Mouse (Mus musculus) midbrain, embryonic 15.5 days (tissue): ENCODE measurements at regions not wholly inside any gene's neighbourhood (a gene's known extent, or its start where the extent isn't known, plus 50 kb on each side); places are given as distances from the start of the nearest gene placed in this dataset.

ENCODE experiments used
- ATAC-seq: fragments of 200-750 bp; cut with Nextera tagmentation; replicated peaks from 2 replicates; pipeline ENCODE4 v1.8.0; 2017; ENCODE audit warnings: moderate TSS enrichment
- H3K27ac ChIP-seq: fragments of 300-500 bp; sonication (generic); 2 replicates; pipeline ENCODE4 v1.5.1; 2015; ENCODE audit warnings: mild to moderate bottlenecking, inconsistent platforms
- H3K27me3 ChIP-seq: fragments of 300-500 bp; sonication (generic); replicated peaks from 2 replicates; pipeline ENCODE4 v1.6.1; 2015; ENCODE audit warnings: inconsistent platforms
- H3K36me3 ChIP-seq: fragments of 300-500 bp; sonication (generic); replicated peaks from 2 replicates; pipeline ENCODE4 v1.6.1; 2015; ENCODE audit warnings: inconsistent platforms
- H3K4me1 ChIP-seq: fragments of 300-500 bp; sonication (generic); 2 replicates; pipeline ENCODE4 v1.6.1; 2015; ENCODE audit warnings: inconsistent platforms
- H3K4me2 ChIP-seq: fragments of 300-500 bp; sonication (generic); 2 replicates; pipeline ENCODE4 v1.6.1; 2015; ENCODE audit warnings: inconsistent platforms, mild to moderate bottlenecking, moderate library complexity
- H3K4me3 ChIP-seq: fragments of 300-500 bp; sonication (generic); 2 replicates; pipeline ENCODE4 v1.5.1; 2015; ENCODE audit warnings: mild to moderate bottlenecking, inconsistent platforms
- H3K9ac ChIP-seq: fragments of 300-500 bp; sonication (generic); 2 replicates; pipeline ENCODE4 v1.6.1; 2015; ENCODE audit warnings: mild to moderate bottlenecking, inconsistent platforms
- H3K9me3 ChIP-seq: fragments of 300-500 bp; sonication (generic); 2 replicates; pipeline ENCODE4 v1.6.1; 2016; ENCODE audit warnings: inconsistent platforms
- WGBS: fragments of 180-500 bp; shearing (Covaris S2); methylation state at CpG from one replicate; pipeline ENCODE4 v1.1.7; 2015; ENCODE audit warnings: mixed read lengths; 5-methylcytosine and 5-hydroxymethylcytosine counted together

DNA sequence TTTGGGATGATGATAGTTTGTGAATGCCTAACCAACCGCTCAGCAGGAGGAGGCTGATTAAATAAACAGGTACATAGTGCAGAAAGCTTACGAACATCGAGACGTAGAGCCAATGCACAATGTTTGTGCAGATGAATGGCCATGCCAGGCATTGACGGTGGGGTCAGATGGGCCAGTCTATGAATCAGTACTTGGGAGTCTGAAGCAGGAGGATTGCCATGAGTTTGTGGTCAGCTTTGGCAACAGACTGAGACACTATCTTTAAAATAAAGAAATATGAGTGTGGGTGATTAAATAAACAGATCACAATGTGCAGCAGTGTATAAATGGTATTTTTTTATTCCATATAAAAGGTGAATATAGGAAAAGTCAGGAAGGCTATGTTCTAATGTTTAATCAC is 90.4 kb upstream of the Zfp366 start:
- Histone ChIP-seq H3K36me3 (no peaks in the 10 kb centered on the region), H3K4me3 (no peak overlapping the region), H3K27me3 (no peaks in the 10 kb centered on the region), H3K27ac (no peak overlapping the region), H3K9me3 (no peaks in the 10 kb centered on the region), H3K4me2 (no peak overlapping the region), H3K4me1 (peaks cover 21% of the 10 kb centered on the region), H3K9ac (no peak overlapping the region)
- no peak for ATAC-seq
- 79% methylated on average over 5 of the region's 5 CpGs for WGBS

GRCm38 (mm10) chr13:99093269-99093668 is 91.4 kb upstream of the Zfp366 start:
- Histone ChIP-seq H3K27me3 (no peaks in the 10 kb centered on the region), H3K4me2 (peak overlapping the region; percentile 15), H3K9me3 (no peaks in the 10 kb centered on the region), H3K4me1 (peaks cover 21% of the 10 kb centered on the region), H3K36me3 (no peaks in the 10 kb centered on the region), H3K4me3 (no peak overlapping the region), H3K27ac (peak overlapping the region; percentile 71), H3K9ac (no peak overlapping the region)
- WGBS, result 9% methylated on average over 9 of the region's 9 CpGs
- ATAC-seq, result peak; percentile 96

GRCm38 (mm10) chr13:99092279-99092930 is 92.2 kb upstream of the Zfp366 start:
- Histone ChIP-seq H3K4me2 (no peak overlapping the region), H3K27ac (no peak overlapping the region), H3K4me3 (no peak overlapping the region), H3K27me3 (no peaks in the 10 kb centered on the region), H3K4me1 (peaks cover 21% of the 10 kb centered on the region), H3K36me3 (no peaks in the 10 kb centered on the region), H3K9ac (no peak overlapping the region), H3K9me3 (no peaks in the 10 kb centered on the region)
- ATAC-seq, result no peak; the same call in 1 of the 2 replicates
- 25% methylated on average over 14 of the region's 14 CpGs for WGBS

DNA sequence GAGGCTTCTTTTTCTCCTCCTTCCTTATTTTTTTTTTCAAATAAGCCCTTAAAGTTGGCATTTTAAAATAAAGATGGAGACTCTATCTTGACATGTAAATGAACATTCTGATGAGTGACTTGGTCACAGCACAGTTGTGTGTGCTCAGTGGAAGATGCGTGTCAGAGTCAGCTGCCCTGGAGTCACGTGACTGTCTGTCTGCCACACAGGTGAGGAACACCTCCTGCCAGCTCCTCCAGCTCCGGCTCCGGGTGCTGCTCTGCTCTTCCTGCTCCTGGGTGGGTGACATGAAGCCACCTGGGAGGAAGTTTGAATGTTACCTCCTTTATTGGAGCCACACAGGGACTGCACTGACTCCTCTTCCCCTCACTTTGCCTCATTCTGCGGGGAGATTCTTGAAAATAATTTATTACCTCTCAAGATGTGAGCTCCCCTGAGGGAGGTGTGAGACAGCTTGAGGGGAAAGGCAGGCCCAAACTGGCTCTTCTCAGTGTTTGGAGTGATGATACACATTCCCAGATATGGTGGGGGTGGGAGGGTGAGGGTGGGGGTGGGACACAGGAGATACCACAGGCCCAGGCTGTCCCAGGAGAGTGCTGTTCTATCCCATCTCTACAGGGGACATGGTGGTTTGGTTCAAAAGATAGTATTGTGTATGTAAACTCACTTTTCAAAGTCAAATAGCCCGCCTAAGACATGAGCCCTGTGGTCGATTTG is 92.9 kb upstream of the Zfp366 start:
- H3K4me3 ChIP-seq, result no peak overlapping the region

DNA sequence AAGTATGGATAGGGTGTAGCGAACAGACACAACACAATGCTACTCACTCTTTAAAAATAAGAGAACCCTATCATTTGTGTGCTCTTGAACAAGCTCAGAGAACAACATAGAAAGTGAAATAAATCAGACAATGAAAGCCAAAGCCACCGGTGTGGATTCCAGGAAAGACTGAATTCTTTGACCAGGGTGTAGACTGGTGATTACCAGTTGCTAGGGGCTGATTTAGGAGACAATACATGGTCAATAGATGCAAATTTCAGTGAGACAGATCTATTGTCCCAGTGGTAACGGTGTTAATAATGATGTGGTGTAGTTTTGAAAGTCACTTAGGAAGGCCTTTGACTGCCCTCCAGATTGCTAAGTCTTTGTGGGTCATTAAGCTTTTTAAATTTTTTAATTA is 94.3 kb upstream of the Zfp366 start:
- 43% methylated on average over 3 of the region's 3 CpGs for WGBS
- H3K36me3 ChIP-seq, result no peaks in the 10 kb centered on the region
- no peak for ATAC-seq

More for the DNA sequence above, 92.9 kb upstream of the Zfp366 start:
- Histone ChIP-seq H3K9ac (no peak overlapping the region), H3K9me3 (no peaks in the 10 kb centered on the region), H3K4me1 (peaks cover 21% of the 10 kb centered on the region), H3K36me3 (no peaks in the 10 kb centered on the region), H3K4me2 (no peak overlapping the region), H3K27ac (no peak overlapping the region), H3K27me3 (no peaks in the 10 kb centered on the region)
- 70% methylated on average over 7 of the region's 7 CpGs for WGBS
- no peak for ATAC-seq

GRCm38 (mm10) chr13:99088285-99088684 is 96.3 kb upstream of the Zfp366 start:
- H3K27ac ChIP-seq, result no peak overlapping the region
- no peaks in the 10 kb centered on the region for H3K9me3 ChIP-seq
- no peaks in the 10 kb centered on the region for H3K27me3 ChIP-seq
- H3K9ac ChIP-seq, result no peak overlapping the region
- 87% methylated on average over 4 of the region's 4 CpGs for WGBS
- ATAC-seq, result no peak
- H3K4me3 ChIP-seq, result no peak overlapping the region
- H3K36me3 ChIP-seq, result no peaks in the 10 kb centered on the region
- H3K4me2 ChIP-seq, result no peak overlapping the region
- H3K4me1 ChIP-seq, result peaks cover 12% of the 10 kb centered on the region

More for the DNA sequence above, 94.3 kb upstream of the Zfp366 start:
- Histone ChIP-seq H3K27me3 (no peaks in the 10 kb centered on the region), H3K27ac (no peak overlapping the region), H3K4me1 (peaks cover 21% of the 10 kb centered on the region), H3K4me3 (no peak overlapping the region), H3K4me2 (no peak overlapping the region), H3K9me3 (no peaks in the 10 kb centered on the region), H3K9ac (no peak overlapping the region)

DNA sequence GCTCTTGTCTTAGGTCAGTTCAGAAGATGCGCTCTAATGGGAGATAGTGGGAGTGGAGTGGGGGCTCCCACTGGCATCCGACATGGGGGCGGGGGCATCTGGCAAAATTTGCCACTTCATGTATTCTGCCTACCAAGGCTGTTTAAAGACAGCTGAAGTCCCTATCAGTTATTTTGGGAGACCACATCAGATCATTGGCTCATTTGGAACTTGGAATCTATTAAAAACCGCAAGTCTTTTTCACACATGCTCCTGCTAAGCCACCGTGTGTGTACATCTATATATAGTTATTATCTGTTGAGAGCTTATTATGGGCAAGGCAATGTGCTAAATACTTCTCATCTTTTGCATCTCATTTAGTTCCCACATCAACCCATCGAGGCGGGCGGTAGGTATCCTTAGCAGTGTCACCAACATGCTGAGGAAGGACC is 95.0 kb upstream of the 1700024P04Rik start:
- H3K36me3 ChIP-seq, result no peaks in the 10 kb centered on the region
- H3K4me1 ChIP-seq, result no peaks in the 10 kb centered on the region
- H3K27me3 ChIP-seq, result no peaks in the 10 kb centered on the region
- no peak overlapping the region for H3K27ac ChIP-seq
- no peaks in the 10 kb centered on the region for H3K9me3 ChIP-seq
- ATAC-seq, result no peak
- no peak overlapping the region for H3K9ac ChIP-seq
- 94% methylated on average over 8 of the region's 8 CpGs for WGBS
- no peak overlapping the region for H3K4me2 ChIP-seq
- H3K4me3 ChIP-seq, result no peak overlapping the region

- H3K9me3 ChIP-seq, result no peaks in the 10 kb centered on the region
- H3K9ac ChIP-seq, result no peak overlapping the region
- no peak overlapping the region for H3K27ac ChIP-seq
- no peaks in the 10 kb centered on the region for H3K4me1 ChIP-seq
- 84% methylated on average over 10 of the region's 10 CpGs for WGBS
- H3K27me3 ChIP-seq, result no peaks in the 10 kb centered on the region
- no peak for ATAC-seq
- no peaks in the 10 kb centered on the region for H3K36me3 ChIP-seq
- H3K4me3 ChIP-seq, result no peak overlapping the region
- no peak overlapping the region for H3K4me2 ChIP-seq
These were observed 94.3 kb upstream of the 1700024P04Rik start for GRCm38 (mm10) chr13:99078643-99079042.

DNA sequence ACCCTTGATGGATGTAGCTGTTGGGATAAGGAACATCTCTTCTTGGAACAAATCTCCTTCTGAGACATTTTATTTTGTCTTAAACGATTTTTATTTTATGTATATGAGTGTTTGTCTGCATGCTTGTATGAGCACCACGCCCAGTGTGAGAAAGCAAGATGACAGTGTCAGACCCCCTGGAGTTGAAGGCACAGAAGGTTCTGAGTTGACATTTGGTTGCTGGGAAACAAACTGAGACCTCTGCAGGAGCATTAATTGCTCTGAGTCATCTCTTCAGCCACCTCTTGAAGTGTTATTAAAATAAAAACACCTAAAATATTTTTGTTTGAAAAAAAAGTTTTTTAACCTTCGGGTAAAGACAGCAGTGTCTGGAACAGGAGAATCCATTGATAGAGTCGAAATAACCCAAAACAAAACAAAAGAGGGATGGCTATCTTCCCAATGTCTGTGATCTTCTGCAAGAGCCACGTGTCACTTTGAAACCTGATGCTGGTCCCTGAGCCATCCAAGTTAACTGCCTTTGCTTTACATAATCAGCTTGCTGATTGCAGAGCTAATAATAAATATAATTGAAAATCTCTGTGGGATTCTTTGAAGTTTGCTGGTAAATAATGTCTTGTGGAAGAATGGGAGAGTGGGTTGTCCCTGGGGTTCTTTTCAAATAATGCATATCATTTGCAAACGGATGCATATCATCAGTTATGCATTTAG is 92.8 kb upstream of the 1700024P04Rik start:
- H3K4me1 ChIP-seq, result no peaks in the 10 kb centered on the region
- no peak overlapping the region for H3K27ac ChIP-seq
- no peak overlapping the region for H3K9ac ChIP-seq
- no peaks in the 10 kb centered on the region for H3K27me3 ChIP-seq
- H3K36me3 ChIP-seq, result no peaks in the 10 kb centered on the region
- H3K4me2 ChIP-seq, result no peak overlapping the region
- ATAC-seq, result no peak
- WGBS, result 71% methylated on average over 6 of the region's 6 CpGs
- no peaks in the 10 kb centered on the region for H3K9me3 ChIP-seq
- no peak overlapping the region for H3K4me3 ChIP-seq

DNA sequence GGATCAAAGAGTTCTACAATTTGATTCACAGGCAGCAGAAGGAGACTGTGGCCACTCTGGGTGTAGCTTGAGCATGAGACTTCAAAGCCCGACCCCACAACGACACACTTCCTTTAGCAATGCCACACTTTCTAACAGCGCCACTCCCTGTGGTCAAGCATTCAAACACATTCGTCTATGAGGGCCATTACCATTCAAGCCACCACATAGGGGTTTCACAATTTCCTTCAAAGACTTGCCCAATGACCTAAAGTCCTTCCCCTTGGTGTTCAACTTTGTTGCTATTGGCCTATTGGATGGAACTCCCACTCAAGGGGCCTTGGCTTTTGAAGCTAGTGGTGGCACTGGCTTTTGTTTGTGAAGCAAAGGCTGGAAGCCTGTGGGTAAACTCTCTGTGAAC is 91.1 kb upstream of the 1700024P04Rik start:
- Histone ChIP-seq H3K27ac (no peak overlapping the region), H3K27me3 (no peaks in the 10 kb centered on the region), H3K4me2 (no peak overlapping the region), H3K36me3 (no peaks in the 10 kb centered on the region), H3K9me3 (no peaks in the 10 kb centered on the region), H3K9ac (no peak overlapping the region), H3K4me1 (no peaks in the 10 kb centered on the region), H3K4me3 (no peak overlapping the region)
- WGBS, result 87% methylated on average over 4 of the region's 4 CpGs
- ATAC-seq, result no peak

DNA sequence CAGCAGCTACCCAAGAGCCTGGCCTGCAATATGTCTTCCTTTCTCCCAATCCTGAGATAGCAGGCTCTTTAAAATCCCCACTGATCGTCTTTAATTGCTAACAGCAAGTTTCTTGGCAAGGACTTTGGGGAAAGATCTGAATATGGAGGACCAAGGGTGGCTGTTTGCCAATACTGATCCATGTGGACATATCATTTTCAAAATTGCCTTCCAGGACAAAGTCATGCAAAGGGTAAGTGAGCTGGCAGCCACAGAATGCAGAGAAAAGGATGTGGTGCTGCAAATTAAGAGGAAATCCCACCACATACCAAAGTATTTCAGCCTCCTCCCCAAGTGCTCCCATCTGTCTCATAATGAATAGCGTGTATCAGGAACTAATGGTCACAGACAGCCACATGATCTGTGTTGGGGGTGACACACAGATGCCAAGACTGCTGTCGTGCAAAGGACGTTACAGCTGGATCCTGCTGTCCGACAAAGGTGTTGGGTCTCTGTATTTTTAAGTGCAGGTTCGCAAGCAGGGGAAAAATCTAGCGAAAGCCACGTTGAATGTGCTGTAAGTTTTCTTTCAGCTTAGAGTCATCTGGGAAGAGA is 87.6 kb upstream of the 1700024P04Rik start:
- Histone ChIP-seq H3K27me3 (no peaks in the 10 kb centered on the region), H3K9ac (no peak overlapping the region), H3K4me2 (no peak overlapping the region), H3K36me3 (no peaks in the 10 kb centered on the region), H3K27ac (no peak overlapping the region), H3K4me3 (no peak overlapping the region), H3K4me1 (no peaks in the 10 kb centered on the region), H3K9me3 (no peaks in the 10 kb centered on the region)
- 81% methylated on average over 8 of the region's 8 CpGs for WGBS
- ATAC-seq, result no peak

DNA sequence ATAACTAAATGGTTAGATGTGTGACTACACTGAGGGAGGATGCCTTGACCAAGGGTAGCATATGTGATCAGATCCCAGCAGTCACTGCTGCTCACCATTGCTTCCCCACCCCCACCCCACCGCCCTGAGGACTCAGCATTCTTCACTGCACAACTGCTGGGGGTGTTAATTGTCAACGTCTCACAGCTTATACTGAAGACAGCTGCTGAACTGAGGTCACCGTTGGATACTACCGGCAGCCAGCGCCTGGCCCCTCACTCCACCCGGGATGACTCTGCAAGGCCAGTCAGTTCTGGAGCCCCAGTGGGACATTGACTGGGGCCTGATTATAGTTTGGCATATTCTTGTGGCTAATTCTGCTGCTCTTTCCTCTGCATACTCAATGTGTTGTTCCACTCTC is 87.0 kb upstream of the 1700024P04Rik start:
- Histone ChIP-seq H3K27me3 (no peaks in the 10 kb centered on the region), H3K4me3 (no peak overlapping the region), H3K9me3 (no peaks in the 10 kb centered on the region), H3K9ac (no peak overlapping the region), H3K36me3 (no peaks in the 10 kb centered on the region), H3K4me2 (no peak overlapping the region), H3K27ac (no peak overlapping the region), H3K4me1 (no peaks in the 10 kb centered on the region)
- WGBS, result 57% methylated on average over 6 of the region's 6 CpGs
- ATAC-seq, result no peak
